Mouse (Mus musculus) adrenal gland (tissue): ENCODE measurements around the gene 4933428G20Rik.

Experiments
- intact Hi-C: fragments of 180-260 bp; cut with DNase I; formaldehyde crosslinking; loops from one replicate; pipeline ENCODE4 v1.15.1; 2025

Gene 4933428G20Rik

DNA sequence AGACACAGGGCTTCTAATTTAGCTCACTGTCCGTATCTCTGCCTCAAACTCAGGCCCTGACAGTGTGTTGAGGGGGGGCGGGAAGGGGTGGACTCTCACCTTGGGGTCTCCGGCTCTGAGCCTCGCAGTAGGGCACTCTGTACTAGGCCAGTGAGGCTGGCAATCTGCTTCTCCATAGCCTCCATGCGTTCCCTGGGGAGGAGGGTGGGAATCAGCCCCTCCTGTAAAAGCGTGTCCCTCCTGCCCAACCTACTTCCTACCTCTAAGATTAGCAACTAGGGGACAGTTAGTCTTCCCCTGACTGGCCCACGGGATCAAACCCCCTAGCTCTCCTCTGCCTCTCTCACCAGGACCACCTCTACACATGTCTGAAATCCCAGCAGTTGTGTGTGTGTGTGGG, 33.5 kb upstream of the 4933428G20Rik start:
- intact Hi-C loops, result loop anchor here (5.0 kb wide), 2 partner anchors 44 to 89 kb away; partner anchors contain the start of gene Srcin1

DNA sequence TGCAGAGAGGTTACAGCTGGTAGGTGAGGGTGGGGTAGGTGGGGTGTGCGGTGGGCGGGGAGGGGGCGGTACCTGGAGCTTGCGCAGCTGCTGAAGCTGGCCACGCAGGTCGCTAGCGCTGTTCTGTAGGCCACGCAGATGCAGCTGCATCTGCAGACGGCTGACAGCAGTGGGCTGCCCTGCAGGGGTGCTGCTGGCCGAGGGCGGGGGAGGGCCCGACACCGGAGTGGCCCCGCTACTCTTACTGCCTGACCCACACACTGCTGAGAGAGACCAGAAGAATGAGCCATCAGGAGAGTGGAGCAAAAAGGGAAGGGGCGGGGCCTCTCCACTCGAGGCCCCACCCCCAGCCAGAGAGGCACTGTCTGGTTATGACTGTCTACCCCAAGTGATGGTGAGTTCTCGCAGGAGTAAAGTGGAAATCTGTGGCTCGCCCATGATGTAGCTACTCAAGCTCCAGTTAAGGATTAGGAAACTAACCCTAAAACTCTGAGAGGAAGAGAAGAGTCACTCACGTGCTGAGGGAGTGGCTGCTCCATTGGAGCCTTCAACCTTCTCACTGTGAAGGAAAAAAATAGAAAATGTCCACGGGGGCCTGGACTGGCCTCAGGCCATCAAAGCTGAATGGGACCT, 32.9 kb upstream of the 4933428G20Rik start:
- intact Hi-C loops, result loop anchor here (5.0 kb wide), 2 partner anchors 44 to 89 kb away; partner anchors contain the start of gene Srcin1

DNA sequence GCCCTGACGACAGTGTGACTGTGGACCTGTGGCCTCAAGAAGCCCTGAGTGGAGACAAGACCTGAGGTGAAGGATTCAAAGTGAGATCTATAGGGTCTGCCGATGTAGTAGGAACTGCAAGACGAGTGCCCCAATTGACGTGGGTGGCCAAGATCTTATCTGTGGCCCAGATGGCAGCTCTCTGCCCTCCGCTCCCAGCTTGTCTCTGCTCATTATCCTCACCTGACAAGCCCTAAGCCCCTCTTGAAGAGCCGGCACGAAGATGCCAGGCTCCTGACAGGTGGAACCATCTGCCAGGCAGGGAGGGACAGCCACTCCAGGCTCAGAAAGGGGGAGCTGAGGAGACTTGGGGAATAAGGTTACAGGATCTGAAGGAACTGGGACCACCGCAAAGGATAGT, 32.2 kb upstream of the 4933428G20Rik start:
- intact Hi-C loops, result loop anchor here (5.0 kb wide), 2 partner anchors 45 to 90 kb away; partner anchors contain the start of gene Srcin1

DNA sequence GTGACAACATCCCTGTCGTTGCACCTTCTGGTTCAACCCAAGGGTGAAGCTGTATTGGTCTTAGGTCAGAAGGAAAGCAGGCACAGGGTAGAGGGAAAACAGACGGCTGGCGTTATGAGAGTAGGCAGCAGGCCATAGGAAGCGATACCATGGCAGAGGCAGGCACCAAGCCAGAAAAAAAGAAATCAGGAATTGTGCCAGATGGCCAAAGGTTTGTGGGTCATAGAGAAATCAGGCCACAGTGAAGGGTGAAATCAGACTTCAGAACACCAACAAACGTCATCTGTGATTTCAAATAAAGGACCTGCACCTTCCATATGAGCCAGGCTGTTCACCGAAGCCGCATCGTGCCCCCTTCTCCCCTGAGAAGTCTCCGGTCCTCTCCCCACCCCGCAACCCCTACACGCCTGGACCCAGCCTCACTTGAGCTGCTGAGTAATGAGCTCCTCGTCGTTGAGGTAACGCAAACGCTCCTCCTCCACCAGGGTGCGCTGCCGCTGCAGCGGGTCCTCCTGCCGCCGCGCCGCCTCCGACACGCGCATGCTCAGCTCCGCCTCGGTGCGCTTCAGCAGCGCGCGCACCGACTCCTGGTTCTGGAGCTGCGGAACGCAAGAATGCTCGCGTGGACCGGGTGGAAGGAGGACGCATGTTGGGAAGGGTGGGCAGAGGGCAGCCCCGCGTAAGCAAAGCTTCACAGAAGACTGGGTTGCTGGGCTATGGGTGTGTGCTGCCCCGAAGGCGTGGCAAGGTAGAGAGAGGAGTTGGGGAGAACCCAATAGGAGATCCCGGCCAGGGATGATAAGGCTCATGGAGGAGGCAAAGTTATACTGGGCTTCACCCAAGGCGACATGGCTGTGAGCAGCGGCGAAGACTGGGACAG, 31.5 kb upstream of the 4933428G20Rik start:
- intact Hi-C loops, result loop anchor here (5.0 kb wide), 2 partner anchors 46 to 91 kb away; partner anchors contain the start of gene Srcin1

DNA sequence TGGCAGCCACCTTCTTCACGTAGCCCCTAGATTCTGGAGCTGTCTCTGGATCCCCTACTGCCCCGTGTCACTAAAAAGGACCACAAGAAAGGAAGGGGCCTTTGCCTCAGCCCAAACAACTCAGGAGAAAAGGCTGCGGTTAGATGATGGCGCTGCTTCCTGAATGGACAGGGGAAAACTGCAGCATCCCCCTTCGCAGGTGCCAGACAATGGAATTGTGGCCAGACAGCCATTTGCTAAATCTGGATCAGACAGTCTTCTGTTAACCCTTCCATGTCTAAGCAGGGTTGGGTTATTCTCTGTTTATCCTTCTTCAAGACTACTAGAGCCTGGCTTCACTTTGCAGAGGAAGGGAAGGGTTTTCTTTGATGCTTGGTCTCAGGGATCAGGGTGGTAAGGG, 30.8 kb upstream of the 4933428G20Rik start:
- intact Hi-C loops, result loop anchor here (5.0 kb wide), 2 partner anchors 46 to 91 kb away; partner anchors contain the start of gene Srcin1

DNA sequence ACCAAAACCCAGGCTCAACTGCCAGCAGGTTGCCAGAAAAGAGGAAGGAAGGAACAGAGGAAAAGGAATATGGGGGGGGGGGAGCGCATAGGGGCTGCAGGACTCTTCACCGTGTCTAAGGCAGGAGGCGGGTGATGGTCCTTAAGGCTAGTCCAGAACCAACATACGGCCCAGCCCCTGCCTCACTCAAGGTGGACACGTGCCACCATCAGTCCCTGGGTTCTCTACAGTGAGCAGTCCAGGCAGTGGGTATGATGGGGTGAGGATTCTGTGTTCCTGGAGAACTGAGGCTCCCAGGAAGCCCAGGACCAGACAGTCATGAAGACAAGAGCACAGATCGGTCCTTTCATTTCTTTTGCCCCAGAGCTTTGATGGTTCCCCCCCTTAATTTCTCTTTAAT, 29.9 kb upstream of the 4933428G20Rik start:
- intact Hi-C loops, result loop anchor here (5.0 kb wide), 2 partner anchors 47 to 92 kb away; partner anchors contain the start of gene Srcin1

DNA sequence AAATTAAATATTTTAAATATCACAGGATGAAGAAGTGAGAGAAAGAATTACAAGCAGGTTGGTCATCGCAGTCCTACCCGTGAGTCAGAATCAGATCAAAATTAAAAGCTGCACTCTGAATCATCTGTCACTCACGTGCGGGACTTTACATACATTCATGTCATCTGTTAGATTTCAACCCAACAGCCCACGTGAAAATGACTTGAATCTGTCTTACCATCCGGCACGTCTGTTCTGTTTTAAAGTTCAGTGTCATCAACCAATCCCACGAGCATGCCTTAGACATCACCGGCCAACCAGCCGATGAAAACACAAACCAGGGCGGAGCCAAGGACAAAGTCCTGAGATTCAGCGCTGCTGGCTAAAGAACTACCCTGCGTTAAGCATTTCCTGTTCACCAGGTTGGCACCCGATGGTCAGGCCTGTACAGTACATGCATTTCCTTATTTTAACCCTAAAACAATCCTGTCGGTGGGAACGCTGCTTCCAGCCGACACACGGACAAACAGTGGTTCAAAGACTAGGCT, 28.2 kb upstream of the 4933428G20Rik start:
- intact Hi-C loops, result loop anchor here (5.0 kb wide), 1 partner anchor 34 kb away; no protein-coding TSS in a partner anchor

DNA sequence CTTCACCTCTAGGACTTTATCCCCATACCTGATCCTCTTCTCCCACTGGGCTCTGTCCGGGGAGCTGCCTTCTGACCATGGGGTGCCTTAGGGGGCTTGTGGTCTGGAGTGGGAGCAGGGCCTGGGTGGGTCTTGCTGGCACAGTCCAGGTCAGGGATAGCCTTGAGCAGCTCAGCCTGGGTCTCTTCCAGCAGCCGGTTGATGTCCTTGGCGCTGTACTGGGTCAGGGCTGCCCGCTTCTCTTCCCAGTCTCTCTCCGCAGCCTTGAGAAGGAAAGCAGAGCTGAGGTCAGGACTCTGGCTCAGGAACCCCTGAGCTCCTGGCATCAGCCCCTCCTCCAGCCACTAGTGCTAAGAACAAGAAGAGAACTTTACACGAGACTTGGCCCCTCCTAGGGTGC, 25.2 kb upstream of the 4933428G20Rik start:
- intact Hi-C loops, result loop anchor here (5.0 kb wide), 1 partner anchor 37 kb away; no protein-coding TSS in a partner anchor

DNA sequence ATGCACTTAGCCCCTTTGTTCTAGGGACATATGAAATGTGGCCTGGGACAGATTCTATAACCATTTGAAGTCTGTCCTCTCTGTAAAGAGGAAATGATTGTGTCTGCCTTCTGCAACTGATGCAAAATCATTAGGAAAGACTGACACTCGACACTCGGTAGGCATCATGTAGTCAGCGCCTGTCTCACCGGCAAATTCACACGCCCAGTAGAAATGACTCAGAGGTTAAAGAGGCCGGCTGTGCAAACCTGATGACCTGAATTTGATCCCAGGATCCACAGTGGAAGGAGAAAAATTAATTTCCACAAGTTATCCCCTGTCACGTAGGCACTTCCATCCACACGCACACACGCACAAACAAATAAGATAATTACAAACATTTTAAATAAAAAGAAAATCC, 24.2 kb upstream of the 4933428G20Rik start:
- intact Hi-C loops, result no loop called here

DNA sequence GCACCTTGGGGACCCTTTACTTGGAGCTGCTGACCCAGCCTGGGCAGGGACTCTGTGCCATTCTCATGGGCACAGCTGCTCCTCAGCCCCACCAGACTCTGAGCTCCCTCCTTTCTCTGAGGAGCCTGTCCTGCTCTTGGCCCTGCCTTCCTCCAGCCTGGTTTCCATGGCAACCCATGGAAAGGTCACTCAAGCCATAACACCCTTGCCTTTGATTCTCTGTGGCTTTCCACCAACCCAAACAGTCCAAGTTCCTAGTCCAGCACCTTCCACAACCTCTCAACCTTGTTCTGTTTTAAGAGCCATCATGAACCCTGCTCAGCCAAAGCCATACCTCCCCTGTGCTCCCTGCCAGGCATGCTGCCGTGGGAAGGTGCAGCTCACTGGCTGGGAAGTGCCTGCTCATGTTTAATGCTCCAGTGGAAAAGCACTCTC, 23.7 kb upstream of the 4933428G20Rik start:
- intact Hi-C loops, result no loop called here

DNA sequence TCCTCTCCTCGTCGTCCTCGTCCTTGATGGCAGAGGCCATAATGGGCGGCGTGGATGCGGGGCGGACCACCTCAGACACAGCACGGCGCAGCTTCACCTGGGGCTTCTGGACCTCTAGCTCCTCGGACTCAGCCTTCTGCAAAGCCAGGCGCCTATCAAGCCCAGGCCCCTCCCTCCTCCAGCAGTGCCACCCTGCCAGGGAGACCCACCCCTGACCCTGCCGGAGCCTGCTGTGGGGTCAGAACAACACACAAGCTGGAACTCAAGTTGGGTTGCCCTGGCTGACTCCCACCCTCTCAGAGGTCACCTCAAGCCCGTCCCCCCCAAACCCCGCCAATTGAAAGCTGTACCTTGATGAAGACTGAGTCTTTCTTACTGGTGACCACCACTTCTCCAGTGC, 23.0 kb upstream of the 4933428G20Rik start:
- intact Hi-C loops, result no loop called here

DNA sequence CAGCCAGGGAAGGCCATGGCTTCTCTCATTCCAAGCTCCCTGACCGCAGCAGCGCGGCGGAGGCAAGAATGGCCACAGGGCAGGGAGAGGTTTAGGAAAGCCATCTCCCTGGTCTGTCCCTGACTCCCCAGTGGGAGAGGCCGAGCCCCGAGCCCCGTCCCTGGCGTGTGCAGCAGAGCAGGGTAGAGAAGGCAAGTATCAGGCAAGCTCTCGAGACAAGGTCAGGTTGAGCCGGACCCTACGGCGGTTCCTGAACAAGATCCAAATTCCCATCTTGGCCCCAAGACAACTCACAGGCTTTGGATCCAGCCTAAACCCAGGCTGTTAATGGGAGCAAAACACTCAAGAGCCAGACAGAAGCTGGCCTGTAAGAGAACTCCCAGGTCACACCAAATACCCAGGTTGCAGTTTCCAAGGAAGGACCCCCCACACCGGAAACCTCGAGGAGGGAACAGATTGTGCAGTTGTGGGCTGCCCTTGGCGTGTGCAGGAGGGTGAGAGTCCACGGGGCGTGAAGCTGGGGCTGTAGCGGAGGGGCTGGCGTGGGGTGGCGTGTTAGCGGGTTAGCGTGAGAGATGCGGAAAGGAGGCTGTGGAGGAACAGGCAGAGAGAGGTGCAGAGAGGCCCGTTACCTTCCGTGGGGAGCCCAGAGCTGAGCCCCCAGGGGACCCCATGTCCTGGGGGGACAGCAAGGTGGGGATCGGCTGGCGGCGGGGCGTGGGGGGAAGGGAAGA, 21.8 kb upstream of the 4933428G20Rik start:
- intact Hi-C loops, result no loop called here

DNA sequence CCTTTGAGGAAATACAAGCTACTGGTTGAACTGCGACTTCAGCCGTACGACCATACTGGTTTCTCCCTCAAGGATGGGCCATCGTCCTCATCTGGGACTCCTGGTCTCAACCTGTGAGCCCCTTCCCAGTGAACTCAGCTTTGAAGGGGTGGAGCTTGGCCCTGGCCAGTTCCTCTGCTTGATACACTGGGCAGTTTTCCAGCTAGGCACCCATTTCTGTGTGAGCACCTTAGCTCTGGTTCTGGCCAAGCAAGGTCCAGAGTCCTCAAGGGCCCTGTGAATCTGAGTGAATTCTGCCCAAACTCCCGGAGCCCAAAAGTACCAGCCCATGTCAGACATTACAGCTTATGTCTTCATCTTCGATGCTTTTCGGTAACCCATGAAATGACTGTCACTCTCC, 20.4 kb upstream of the 4933428G20Rik start:
- intact Hi-C loops, result no loop called here

DNA sequence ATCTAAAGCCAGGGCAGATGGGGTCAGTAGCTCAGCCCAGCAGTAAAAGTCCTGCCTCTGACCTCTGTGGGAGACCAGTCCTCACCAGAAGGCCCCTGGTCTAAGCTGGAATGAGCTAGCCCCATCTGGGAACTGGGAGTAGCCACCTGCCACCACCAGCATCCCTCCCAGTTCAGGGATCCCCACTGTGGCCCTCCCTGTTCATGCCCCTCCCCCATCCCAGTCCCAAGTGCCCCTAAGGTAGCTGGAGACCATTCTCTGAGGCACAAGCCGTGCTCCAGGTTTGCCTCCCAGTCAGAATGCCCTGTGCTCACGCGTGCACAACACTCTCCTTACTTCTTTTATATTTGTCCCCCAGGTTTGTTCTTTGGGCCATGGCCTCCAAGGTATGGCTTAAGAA, 12.9 kb upstream of the 4933428G20Rik start:
- intact Hi-C loops, result no loop called here

DNA sequence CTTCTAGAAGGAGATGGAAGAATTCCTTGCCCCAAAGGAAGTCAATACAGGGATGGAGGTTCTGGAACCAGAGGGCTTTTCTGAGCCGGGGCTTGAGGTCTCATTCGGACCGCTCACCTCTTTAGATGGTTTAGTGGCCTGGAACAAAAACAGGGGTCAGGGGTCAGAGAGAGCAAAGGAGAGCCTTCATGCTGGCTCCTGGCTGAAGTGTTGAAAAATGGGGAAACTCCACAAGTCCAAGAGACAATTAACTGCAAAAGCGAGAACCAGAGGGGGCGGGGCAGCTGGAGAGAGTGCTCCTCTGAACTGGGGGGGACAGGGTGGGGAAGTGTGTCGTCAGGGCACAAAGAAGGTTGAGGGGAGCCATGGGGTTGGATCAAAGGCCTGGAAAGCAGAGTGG, 12.4 kb upstream of the 4933428G20Rik start:
- intact Hi-C loops, result no loop called here

DNA sequence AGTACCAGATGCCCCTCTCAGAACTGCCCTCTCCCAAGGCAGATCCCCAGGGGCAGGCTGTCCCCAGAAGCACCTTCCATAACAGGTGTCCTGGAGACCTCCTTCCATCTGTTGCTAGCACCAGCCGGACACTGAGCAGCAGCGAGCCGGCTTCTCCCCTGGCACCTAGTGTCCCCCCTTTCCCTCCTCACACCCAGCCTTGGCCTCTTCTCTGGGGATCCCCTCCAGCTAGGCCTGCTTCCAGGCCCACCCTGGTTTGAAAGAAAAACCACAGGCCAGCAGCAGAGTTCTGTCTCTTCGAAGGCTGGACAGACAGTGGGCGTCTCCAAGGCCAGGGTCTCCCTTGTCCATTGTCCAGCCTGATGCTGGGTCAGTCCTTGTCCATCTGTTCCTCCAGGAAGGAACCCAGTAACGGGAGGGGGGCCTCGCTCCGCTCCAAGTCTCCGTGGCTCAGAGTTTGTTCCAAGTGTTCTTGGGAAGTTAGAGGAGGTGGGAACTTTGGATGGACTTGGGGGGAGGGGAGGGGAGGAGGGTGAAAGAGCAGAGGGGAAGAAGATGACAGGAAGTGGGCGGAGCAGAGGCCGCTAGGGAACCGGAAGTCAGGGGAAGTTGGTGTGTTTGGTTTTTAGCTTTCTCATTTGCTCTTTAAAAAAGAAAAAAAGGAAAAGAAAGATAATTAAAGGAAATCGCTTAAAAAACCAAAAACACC, 11.7 kb upstream of the 4933428G20Rik start:
- intact Hi-C loops, result no loop called here

DNA sequence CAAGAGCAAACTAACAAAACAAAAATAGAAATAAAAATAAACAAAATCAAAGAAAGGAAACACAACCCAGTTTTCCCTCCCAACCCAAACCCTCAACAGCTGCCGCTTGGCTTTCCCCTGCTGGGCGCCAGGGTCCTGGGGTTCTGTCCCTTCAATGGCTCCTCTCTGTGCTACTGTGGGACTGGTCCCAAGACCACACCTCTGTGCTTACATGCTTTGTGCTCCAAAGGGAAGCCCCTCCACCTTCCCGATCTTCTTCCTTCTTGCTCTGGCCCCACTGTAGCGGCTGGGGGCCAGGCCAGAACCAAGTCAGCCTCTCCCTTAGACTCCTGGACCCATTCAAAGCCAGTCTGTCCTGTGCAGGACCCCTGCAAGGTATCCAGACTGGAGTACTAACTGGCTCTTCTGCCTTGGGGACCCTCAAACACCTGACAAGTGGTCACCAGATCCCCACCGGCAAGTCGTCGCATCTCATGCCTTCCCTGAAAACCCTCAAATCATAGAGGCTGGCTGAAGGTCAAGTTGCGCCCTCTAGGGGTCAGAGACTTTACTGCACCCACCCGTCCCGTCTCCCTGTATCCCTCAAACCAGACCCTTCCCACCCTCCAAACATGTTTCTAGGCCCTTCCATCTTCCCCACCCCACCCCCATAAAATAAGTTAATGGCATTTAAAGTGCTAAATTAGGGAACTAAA, 11.0 kb upstream of the 4933428G20Rik start:
- intact Hi-C loops, result no loop called here

DNA sequence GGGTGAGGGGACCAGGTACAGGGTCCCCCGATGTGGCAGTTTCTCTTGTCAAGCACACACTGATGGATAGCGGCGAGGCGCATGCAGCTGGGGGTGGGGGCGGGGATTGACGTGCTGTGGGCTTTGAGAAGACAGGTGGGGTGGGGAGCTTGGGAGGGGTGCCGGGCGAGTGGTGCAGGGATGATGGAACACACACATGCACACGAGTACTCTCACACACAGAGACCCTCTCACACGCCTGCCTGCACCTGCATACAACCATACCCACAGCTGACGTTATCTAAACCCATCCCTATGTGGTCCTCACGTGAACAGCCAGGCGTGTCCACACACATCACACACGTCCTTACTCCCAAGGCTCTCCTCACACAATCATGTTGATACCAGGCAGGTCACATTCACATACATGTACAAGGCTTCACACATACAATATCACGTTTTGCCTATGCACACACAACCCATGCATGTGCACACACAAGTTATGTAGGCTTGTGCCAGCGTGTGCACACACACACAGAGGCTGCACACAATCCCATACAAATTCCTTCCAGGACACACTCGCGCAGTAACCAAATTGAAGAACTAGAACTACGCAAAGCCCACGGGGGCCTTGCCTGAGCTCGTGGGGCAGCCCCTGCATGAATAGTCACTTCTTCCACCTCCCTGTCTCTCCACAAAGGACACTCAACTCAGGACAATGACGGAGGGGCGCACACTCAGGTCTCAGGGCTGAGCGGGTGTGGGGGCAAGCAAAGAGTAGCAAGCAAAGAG, 9.8 kb upstream of the 4933428G20Rik start:
- intact Hi-C loops, result no loop called here

DNA sequence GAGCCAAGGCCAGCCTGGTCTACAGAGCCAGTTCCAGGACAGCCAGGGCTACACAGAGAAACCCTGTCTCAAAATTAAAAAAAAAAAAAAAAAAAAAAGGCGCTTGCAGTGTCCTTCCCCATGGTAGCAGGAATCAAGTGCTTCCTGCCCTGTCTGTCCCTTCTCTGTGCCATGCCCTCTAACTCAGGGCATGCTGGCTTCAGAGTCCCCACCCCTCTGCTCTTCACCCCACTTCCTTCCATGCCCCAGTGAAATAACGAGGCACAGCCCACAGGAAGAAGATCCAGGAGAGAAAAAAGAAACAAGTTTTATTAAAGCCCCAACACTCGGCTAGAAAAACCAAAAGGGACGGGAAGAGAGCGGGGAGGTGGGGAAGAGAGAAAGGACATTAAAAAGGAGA, 8.9 kb upstream of the 4933428G20Rik start:
- intact Hi-C loops, result no loop called here
